Mouse (Mus musculus) CH12F3 (cell line): ENCODE data around the gene Pdk2.

ENCODE experiments used
- in situ Hi-C: fragments of 300-500 bp; cut with MboI; formaldehyde crosslinking; loops from 2 replicates; pipeline ENCODE4 v1.14.3; 2020; ENCODE audit warnings: low sequenced_read_pairs

Gene Pdk2

DNA sequence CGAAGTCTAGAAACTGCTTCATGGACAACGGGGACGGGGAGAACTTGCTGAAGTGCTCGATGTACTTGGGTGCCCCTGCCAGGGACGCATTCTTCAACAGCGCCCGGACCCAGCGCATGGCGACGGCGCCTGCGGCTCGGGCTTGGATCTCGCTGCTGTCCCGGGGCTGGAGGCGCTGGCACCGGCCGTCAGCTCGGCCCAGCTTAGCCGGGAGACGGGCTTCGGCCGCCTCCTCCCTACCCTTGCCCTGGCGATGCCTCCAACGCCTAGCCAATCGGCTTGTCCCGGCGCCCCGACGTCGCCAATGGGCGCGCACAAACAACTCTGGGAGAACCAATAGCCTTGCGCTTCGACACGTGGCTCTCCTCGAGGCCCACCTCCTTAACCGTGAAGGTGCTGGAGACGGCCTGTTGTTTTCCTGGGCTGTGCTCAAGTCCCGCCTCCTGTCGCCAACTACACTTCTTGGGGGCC is at the start of gene Pdk2:
Gene Pdk2, minus strand, starts transcription at position 216 of the 471 bp plus-strand sequence.
- in situ Hi-C loops, result no loop called here

DNA sequence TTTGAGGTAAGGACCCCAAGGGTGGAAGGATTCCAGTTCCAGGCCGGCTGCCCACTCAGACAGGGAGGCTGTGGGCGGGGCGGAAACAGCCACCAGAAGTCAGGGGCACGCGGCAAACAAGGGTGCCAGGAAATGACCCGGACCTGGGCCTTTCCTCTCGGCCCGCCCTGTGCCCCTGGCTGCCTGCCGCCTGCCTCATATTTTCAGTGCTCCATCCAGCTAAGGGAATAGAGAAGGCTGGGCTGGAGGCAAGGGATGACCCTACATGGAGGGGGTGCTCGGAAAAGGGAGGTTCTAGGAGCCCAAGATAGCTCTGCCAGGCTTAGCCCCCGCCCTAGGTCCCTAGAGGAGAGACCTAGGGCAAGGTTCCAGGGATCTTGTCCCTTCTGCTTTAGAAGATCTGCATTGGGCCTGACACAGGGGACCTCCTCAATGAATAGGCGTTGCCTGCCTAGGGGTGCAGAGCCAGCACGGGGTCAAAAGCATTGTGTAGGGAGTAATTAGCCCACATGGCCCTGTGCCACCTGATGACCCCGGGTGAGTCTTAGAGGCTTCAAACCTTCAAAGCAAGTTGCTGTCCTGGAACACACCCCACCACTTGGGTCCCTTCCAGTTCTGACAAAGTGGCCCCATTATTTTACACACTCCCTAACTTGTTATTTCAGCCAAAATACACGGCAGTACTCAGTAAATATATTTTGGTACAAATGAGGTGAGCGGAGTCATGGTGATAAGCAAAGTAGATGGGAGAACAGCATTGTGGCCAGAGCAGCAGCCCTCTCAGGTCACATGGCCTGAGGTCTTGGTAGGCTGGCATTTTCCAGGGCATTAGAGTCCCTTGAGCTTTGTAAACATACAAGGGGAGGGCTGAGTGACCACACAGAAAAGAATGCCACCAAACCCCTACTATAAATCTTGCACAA is 48.0 kb upstream of the Pdk2 start:
- in situ Hi-C loops, result no loop called here

DNA sequence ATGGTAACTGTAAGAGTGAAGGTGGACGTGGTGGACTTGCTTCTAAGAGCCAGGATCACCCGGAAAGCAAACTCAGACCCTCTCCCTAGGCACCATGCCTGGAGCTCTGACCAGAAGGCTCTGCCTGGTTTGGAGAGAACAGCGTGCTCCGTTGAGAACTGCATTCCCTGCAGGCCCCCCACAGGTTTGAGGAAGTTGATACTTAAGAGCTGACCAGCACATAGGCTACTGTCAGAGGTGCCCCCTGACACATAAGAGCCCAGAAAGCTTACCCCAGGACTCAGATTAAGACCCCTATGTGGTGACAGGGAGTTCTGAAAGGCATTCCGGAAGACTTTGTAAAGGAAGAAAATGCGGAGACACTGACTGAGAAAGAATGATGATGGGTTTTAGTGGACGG is 47.1 kb upstream of the Pdk2 start:
- in situ Hi-C loops, result no loop called here

DNA sequence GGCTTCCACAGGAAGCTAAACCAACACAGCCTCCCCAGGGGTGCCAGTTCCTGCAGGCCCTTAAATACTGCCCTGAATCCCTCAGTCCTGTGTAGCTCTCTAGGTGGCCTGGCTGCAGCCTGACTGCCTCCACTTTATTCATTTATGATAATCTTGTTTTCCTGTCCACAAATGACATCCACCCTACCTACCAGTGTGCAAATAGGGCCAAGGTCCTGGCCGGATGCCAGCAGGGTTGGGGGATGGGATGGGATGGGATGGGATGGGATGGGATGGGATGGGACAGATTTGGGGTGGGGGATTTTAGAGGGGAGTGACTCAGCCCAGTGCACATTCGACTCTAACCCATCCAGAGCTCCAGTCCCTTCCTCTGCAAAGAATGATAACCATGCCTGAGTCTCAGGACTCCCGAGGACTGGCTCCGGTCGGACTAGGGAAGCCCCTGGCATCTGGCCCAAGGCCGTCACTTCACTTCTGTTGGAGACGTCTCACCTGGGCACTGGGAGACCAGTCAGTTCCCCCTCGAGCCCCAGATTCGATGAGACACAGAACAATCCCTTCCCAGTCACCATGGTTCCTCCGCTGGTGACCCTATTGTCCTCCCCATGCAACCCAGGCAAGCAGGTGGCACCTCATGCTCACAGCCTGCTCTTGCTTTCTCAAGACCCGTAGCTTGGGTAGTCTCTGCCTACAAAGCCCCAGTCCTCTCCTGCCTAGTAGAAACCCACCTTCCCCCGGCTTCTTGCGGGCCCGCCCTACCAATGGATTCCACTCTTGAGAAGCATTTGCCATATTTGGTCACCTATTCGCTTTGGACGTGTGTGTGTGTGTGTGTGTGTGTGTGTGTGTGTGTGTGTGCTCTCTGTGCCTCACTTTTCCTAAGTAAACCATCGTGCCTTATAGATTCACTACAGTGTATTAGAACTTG is 46.4 kb upstream of the Pdk2 start:
- in situ Hi-C loops, result no loop called here

DNA sequence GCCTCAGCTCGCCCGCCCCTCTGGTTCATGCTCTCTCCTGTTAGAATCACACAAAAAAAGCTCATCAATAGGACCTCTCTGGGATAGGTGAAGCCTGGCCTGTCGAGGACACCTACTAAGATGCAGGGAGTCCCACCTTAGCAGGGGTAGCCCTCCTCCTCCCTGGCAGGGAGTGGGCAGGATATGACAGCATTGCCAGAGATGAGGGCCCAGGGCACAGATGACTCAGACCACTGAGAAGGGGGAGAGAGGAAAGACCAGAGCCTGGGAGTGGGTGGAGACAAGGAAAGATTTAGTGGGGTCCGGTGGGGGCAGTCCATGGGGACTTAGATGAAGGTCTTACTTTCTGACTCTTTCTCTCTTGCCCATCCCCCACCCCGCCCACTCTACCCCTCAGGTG is 45.1 kb upstream of the Pdk2 start:
- in situ Hi-C loops, result no loop called here

DNA sequence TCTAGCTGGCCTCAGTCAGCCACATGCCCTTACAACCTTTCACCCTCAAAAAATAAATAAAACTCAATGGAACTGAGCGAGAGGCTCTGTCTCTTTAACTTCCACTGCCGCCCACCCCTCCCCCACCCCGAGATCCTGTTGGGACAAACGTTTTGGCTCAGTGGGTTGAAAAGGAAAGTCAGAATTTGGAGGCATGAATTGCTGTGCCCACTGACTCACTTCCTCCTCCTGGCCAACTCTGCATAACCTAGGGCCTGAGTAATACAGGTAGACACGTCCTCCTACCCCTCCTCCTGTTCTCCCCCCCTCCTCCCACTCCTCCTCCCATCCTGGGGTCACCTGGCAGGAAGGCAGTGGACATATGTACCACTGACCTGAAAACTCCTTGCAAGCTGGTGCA is 44.6 kb upstream of the Pdk2 start:
- in situ Hi-C loops, result no loop called here

DNA sequence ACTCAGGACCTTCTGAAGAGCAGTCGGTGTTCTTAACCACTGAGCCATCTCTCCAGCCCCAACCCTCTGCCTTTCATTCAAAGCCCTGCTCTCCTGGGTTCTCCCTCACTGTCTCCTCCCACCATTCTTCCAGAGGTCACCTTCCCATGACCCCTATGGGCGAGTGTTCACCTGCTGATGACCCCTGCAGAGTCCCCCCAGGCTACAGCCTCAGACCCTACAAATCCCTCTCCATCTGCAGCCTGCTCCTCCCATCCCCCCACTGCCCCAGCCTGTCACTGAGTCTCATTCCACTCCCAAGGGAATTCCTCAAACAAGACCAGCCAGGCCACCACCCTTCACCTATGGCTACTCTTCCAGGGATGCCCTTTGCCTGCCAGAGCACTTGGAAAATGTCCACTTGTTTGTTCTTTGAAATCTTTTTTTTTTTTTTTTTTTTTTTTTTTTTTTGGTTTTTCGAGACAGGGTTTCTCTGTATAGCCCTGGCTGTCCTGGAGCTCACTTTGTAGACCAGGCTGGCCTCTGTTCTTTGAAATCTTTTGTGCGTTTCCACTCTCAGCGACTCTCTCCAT is 43.7 kb upstream of the Pdk2 start:
- in situ Hi-C loops, result no loop called here

DNA sequence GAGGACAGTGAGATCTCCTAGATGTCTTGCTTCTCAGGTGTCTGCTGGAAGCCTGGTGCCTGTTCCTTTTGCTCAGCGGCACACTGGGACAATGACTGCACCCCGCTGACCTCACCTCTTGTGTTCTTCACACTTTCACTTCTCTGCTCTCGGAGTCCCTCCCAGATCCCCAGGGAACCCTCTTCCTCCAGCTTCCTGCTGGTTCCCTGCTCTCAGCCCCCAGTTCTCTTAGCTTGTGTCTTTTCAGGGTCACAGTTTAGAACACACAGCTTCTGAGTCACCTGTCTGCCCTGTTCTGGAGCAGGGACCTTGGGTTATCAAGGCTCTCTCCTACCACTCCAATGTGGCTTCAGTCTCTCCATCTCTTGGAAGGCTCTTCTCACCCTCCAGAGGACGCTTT is 43.0 kb upstream of the Pdk2 start:
- in situ Hi-C loops, result no loop called here

DNA sequence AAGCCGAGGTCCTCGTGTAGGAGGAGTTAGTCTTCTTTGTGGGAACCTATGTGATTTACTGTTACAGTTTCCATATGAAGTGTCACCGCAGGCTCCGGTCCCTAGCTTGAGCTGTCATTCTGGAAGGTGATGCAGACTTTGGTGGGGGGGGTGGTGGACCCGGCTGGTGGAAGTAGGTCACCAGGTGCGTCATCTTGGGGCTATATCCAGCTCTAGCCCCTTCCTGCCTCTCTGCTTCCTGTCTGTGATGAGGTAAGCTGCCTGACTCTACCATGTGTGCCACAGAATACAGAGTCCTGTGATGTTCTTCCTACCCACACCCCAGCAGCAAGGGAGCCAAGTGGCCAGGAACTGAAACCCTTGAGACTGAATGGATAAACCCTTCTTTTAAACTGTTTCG is 41.7 kb upstream of the Pdk2 start:
- in situ Hi-C loops, result no loop called here

DNA sequence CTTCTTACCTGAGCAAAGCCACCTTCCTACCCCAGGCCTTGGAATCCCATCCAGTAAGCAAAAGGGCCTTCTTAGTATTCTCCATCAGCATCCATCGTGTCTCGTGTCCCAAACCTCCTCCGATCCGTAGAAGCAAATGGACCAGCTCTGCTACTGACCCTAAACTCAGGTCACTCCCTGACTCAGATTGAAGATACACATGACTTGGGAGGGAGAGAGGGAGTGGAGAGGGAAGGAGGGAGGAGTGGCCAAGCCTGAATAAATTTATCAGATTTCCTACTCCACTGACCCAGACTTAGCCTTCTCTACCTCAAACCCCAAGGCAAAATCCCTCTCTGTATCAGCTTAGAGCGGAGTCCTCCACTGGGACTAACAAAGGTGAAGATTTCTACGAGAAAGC is 39.6 kb upstream of the Pdk2 start:
- in situ Hi-C loops, result no loop called here

DNA sequence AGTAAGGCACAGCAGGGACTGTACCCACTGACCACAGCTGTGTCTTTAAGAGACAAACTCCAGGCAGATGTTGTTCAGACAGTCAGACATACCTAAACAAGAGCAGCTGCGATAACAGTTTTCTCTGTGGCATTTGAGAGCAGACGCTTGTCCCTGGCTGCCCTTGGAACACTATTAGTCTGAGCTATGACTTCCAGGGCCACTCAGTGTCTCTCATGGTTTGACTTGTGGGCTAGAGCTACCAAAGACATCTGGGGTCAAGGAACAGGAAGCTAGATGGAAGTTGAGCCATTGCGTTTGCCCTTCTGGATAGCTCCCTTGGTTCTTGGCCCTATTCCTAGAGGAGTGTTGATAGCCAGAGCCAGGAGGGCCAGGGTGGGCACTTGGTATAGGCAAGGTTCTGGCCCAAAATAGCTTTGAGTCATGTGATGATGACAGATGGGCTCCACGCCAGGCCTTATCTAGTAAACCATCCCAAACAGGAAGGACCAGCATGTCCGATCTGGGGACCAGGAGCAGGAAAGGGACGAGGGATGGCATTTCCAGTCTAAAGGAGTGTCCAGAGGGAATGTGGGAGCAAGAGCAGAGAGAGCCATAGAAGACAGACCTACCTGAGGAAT is 38.2 kb upstream of the Pdk2 start:
- in situ Hi-C loops, result no loop called here

DNA sequence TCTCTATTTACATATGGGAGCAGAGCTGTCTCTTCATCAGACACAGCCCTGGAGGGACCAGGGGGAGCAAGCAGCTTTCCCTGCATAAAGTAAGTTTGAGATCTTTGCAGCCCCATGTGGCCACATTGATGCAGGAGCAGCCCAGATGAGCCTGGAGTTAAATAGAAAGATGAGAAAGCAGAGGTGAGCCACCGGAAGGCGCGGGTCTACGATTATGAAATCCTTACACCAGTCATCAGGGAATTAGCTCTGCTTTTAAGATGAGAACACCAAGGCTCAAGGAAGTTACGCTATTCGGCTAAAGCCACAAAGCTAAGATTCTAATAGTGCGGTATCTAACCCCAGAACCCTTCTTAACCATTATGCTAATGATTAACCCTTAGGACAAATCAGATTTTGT is 36.8 kb upstream of the Pdk2 start:
- in situ Hi-C loops, result no loop called here

DNA sequence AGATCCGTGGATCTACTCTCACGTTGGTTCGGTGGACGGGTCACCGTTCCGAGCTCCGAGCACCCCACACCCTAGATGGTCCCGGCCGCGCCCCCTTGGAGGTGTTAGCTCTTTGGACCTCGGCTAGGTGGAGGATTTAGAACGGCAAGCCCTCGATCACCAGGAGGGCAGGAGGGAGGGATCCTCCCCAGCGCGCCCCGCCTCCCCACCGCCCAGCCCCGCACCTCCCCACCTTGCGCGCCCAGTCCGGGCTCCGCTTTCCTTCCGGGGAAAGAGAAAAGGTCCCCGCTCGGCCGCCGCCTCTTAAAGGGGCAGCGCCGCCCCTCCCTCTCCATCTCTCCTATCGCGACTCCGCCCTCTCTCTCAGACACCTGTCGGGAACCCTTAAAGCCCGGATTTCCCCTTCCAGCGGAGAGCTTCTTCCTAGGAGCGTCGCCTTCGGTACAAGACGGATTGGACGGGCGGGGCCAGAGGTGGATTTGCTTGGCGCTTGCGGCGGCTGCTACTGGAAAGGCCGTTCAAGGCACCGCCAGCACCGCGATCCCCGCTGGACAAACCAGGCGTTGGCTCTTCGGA is 35.5 kb upstream of the Pdk2 start, which contains the start of gene Itga3:
Gene Itga3, minus strand, starts transcription at position 266 of the 576 bp plus-strand sequence.
- in situ Hi-C loops, result no loop called here

DNA sequence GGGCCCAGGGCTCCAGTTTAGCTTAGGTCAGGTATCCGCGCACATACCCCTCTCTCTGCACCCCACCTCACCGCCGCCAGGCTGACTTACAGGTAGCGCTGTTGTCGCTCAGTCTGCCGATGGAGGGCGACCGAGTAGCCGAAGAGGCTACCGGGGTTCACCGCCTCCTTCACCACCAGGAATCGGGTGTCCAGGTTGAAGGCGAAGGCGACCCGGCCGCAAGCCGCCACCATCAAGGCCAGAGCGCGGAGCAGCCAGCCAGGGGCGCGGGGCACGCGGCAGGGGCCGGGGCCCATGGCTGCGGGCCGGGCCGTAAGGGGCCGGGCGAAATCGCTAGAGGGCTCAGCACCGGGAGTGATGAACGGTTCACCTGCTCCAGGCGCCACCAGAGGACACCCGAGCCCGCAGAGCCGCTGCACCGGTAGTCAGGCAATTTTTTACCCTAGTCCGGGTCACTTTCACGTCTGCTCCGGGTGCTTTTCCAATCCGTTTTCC is 34.9 kb upstream of the Pdk2 start:
- in situ Hi-C loops, result no loop called here

DNA sequence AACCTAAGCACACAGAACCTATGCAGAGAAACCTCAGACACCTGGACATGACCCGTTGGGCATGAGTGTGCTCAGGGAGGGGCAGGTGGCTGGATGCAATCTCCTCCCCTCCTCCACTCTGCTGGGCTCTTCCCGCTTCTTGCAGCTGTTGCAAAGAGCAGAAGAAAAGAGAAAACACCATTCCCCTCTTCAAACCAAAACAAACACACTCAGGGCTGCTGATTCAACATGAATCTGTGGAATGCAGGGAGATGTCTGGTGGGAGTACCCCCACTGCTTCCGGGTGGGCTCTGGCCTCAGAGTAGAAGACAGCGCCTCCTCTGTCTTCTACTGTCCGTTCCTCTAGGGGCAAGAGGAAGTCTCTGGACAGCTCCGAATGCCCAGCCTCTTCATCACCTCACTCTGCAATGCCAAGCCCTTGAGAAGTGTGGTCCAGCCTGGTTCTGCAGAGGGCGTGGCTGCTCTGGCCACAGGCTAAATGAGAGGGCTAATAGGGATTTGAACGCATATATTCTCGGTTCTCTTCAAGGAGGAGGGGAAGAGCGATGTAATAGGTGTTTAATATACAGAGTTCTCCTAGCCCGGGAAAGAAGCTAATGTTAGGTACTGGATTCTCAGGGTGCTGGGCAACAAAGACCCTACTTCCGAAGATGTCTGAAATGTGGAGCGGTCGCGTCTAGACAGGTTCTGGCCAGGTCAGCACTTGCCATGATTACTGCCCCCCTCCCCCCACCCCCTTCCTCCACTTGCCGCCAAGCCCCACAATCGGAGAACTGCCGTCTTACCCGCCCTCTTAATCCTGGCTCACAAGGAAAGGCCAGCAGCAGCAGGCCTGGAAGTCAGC is 34.3 kb upstream of the Pdk2 start:
- in situ Hi-C loops, result no loop called here

DNA sequence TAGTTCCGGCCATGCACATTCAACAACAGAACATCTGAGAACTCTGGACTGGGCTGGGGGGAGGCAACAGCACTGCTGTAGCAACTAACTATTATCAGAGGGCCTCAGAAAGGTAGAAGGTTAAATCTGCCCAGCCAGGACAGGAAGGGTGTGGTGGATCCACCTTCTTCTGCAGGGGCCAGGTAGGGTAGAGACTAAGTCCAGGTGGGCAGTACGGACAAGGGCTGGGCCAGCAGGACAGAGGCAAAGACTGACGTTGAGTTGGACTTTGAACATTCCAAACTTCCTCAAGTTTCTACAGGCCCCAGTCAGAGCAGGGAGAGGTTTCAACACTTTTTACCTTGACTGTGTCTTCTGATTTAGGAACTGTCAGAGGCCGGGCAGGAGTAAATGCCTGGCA is 33.5 kb upstream of the Pdk2 start:
- in situ Hi-C loops, result no loop called here

DNA sequence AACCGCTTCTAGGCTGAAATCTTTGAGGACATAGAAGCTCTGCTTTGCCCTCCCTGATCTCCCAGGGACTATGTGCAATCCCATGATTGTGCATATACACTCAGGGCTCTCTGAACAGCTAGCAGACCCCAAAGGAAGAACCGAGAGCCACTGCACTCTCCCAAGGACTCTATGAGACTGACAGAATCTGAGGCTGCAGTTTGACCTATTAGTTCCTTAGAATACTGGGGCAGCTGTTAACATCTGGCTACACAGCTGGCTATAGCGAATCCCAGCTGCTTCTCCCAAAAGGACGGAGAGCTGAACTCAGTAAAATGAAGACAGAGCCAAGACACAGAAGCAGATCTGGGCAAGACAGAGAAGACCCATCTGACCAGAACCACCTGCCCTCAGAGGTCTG is 32.7 kb upstream of the Pdk2 start:
- in situ Hi-C loops, result no loop called here

DNA sequence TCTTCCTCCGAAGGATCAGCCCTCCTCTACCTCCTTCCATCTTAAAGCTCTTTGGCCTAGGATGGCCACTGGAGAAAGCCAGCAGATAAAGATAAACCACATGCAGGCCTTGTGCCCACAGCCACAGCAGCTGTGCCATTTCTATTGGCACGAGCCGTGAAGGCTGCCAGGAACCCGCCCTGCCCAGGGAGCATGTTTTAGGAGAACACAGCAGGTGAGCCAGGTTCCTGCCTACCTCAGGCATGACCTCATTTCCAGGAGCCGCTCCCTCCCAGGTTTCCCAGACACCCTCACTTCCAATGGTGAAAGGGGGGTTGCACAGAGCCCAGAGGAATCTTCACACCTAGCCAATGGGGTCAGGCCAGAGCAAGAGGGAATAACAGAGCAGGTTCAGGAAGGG is 31.6 kb upstream of the Pdk2 start:
- in situ Hi-C loops, result no loop called here

DNA sequence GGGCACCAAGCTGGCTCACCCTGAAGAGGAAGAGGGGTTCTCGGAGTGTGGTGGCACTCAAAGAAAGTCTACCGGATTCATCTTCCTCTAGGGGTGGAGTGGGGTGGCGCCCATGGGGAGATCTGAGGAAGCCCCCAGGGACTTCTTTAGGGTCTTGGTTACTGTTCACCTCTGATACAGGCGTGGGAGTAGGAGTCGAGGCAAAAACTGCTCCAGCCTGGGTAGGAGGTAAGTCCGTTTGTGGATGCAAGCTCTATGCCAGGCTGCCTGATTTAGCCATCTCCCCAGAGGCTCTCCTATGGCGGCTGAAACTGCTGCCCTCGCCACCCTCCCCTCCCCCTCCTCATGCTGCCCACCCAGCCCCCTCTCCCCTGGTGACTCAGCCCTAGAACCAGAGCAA is 31.0 kb upstream of the Pdk2 start:
- in situ Hi-C loops, result no loop called here
